Mouse (Mus musculus): Measurements from ENCODE around the gene Tmem33. TPM values are rescaled to one million over a fixed set of nuclear protein-coding genes. Genes with fewer than 3 reads are reported as not detected.

Tmem33 gene
- polyA plus RNA-seq (2015; fragmentation: Nextera tagmentation; extraction: Ambion mirVana) = 69.6 and 71.2 TPM in 2 replicates

GRCm38 (mm10) chr5:67260531-67261371 is at the start of gene Tmem33:
Gene Tmem33 (plus strand): TSS chr5:67260565.

GRCm38 (mm10) chr5:67306698-67307521 is 46.5 kb downstream of the Tmem33 start, which contains the start of gene Slc30a9:
Gene Slc30a9 (plus strand): TSS chr5:67306955.

Other genes with a start within 250 kb of the Tmem33 start
- gene Phox2b, start 161.3 kb upstream of the Tmem33 start, polyA plus RNA-seq (2015; fragmentation: Nextera tagmentation; extraction: Ambion mirVana) = 0.30 and 0.41 TPM in 2 replicates
- 58.3 and 73.3 TPM in 2 replicates for gene Slc30a9, start 46.4 kb downstream of the Tmem33 start, polyA plus RNA-seq (2015; fragmentation: Nextera tagmentation; extraction: Ambion mirVana)
- gene Bend4, start 167.7 kb downstream of the Tmem33 start, polyA plus RNA-seq (2015; fragmentation: Nextera tagmentation; extraction: Ambion mirVana) = 2.2 and 2.5 TPM in 2 replicates